Mouse (Mus musculus): ENCODE data around the gene Cadm3.

GRCm38 (mm10) chr1:173349946-173350345 lies 17.5 kb downstream of the Cadm3 start:
- TF ChIP-seq CTCF (IDR thresholded peaks at IDR 0.05; ENCODE audit: low read depth, low read length) (no peak), POLR2A (IDR thresholded peaks at IDR 0.05; ENCODE audit: borderline replicate concordance, low read depth, low read length) (no peak)
